Mouse (Mus musculus): Measurements from ENCODE around the gene Trp53i11.

The Trp53i11 gene

DNA sequence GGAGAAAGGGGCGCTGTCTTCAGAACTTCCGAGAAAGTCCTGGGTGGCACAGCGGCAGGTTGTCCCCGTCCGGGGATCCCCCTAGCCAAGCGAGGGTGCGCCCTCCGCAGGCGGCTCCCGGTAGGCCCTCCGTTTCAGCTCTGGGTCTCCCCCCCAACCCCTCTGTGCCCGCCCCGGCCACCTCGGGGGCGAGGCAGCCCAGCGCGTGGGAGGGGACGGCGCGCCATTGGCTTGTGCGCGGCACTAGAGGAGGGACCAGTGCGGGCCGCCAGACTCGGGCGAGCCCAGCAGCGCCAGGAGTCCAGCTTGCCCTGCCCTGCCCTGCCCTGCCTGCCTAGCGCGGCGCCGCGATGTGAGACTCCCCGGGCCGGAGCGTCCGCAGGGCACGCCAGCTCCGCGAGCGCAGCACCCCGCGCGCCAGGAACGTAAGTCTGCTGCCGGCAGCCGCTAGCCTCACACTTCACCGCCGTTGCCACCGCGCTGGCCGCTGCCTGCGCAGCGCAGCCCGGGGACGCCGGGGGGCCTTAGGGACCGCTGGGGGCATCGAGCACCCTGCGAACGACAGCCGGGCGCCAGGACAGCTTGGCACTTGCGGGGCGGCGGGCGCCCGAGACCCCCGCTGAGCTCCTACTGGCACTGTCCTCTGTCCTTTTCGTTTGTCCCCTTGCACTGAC, at the start of gene Trp53i11:
TSS of gene Trp53i11 (plus strand) at position 226 of the 674 bp plus-strand sequence.
- DNase-seq: peak; percentile 92

DNA sequence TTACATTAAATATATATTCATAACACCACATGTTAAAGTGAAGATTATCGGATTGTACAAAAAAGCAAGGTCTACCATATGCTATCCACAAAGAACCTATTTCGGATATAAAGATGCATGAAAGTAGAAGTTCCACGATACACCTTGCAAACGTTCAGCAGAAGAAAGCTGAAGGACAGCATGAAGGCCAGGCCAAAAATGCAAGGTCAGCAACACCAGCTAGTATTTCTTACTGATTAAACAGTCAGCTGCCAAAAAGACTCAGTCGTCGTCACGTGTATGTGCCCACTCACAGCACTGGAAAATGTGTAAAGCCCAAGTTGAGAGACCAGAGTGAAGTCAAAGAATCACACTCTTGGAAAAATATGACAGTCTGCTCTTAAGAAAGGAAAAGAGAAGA, 47.9 kb upstream of the Trp53i11 start:
- DNase-seq: no peak

GRCm38 (mm10) chr2:93141329-93141728, 46.0 kb upstream of the Trp53i11 start:
- DNase-seq: peak; percentile 45

DNA sequence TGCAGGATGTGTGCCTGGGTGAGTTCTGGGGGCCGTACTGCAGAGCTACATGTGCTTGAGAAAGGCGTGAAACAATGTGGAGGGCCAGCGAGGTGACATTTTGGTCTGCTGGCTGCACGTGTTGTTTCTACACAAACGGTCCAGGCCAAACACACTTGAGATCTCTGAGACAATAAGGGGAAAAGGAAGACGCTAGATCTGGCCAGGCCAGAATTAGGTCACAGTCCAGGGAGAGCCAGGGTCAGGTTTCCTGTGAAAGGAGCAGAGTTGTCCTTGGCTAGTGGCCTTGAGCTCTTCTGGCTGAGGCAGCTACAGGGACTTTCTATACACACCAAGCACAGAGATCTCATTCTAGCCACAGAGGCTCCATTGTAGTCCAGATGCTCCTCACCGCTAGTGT, 44.7 kb upstream of the Trp53i11 start:
- DNase-seq: no peak

- no peak for DNase-seq
These were observed 43.2 kb upstream of the Trp53i11 start for GRCm38 (mm10) chr2:93144126-93144525.

GRCm38 (mm10) chr2:93150009-93150408, 37.3 kb upstream of the Trp53i11 start:
- peak; percentile 62 for DNase-seq

GRCm38 (mm10) chr2:93150673-93151450, 36.5 kb upstream of the Trp53i11 start:
- peak; percentile 56 for DNase-seq

GRCm38 (mm10) chr2:93152191-93152601, 35.2 kb upstream of the Trp53i11 start:
- peak; percentile 77 for DNase-seq

DNA sequence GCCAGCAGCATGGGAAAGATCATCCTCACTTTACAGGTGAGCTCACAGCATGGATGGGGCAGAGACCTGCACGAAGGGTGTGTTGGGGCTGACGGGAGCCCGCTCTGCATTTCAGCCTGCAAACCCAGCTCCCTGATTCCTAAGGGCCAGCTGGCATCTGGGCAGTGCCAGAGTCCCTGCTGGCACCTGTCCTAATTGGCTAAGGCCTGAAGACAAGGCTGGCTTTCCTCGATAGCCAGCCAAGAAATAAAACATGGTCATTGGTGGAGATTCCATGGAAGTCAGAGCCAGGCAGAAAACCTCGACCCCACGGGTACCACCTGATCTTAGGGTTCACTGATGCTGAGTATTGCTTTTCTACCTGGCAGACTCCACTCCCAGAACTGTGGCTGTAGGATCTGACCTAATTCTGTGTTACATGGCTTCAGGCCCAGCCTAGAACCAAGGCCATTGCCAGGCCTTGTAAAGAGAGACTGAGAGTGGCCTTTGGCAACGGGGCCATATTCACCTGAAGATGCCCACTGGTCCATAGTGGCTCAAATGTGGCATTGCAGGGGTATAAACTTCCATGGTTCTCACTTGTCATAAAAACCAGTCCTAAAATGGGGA, 34.4 kb upstream of the Trp53i11 start:
- DNase-seq: peak; percentile 97

DNA sequence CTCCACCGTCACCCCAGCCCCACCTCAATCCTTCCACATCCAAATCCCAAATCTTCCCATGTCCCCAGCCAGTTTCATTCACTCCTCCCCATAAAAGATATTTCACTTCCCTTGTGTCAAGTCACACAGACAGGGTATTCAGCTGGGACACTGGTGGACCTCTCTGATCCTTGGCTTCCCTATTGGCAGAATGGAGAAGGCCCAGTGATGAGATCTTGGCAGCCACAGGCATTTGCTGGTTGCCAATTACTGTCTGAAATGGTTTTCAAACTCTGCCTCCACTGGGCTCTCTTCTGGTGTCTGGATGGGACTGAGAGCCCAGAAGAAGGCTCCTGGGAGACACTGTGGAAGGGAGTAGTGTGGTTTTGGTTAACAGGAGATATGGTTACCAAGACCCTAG, 33.5 kb upstream of the Trp53i11 start:
- DNase-seq: no peak

DNA sequence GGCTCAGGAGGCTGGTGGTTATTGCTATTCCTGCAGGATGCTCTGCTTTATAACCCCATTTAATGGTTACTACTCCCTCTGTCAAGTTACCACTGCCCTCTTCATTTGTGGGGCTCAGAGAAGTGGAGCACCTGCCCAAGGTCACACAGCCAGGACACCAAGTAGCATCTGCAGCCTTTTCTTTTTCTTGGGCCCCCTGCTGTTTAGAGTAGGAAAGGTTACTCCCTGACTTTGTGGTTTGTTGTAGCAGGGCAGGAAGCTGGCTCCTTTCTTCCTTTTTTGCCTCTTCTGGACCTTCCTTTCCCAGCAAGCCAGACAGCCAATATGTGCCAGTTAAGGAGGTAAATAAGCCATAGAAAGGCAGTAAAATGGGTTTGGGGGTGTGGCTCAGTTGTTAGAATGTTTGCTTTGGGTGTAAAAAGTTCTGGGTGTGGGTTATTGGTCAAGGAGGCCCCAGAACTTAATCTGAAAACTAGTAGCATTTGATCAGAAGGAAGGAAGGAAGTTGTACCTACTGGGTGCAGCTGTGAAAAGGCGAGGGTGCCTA, 32.8 kb upstream of the Trp53i11 start:
- no peak for DNase-seq

DNA sequence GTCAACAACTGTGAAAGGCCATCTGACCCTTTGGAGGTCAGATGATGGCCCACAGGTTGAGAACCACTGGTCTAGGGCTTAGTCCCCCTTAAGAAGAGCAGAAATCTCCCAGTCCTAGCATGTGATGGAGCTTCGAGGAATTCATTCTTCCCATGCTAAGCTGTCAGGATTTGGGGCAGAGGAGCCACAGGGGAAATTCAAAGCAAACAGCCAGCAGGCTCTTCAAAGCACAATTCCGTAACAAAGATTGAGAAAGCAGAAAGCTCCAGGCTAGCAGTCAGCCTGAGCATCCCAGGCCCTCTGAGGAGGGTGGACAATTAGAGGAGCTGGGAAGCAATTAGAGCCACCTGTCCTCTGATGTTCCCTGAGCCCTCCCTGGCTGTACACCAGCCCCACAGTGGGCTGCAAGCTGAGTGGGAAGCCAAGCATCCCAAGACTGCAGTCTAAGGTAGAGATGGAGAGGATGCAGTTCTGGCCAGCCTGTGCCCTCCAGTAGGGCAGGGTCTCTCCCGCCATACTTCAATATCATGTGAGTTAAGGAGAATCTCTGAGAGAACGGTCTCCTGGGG, 26.8 kb upstream of the Trp53i11 start:
- no peak for DNase-seq

GRCm38 (mm10) chr2:93161914-93162664, 25.3 kb upstream of the Trp53i11 start:
- no peak for DNase-seq

GRCm38 (mm10) chr2:93162791-93163190, 24.6 kb upstream of the Trp53i11 start:
- no peak for DNase-seq

DNA sequence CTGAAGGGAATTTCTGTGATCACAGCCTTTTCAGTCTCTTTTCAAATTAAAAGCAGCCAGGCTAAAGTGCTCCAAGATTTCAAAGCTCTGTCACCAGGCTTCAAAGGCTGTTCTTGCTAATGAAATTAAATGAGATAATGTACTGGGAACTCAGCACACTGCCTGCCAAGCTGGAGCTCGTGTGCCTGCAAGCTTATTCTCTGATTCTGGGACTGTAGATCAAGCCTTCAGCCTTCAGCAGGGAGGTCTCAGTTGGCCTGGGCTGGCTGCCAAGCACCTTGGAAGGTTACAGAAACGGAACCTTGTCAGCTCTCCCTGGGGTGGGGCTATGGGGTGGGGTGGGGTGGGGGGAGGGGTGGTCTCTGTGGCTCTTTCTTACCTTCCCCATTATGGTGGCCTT, 24.0 kb upstream of the Trp53i11 start:
- no peak for DNase-seq

DNA sequence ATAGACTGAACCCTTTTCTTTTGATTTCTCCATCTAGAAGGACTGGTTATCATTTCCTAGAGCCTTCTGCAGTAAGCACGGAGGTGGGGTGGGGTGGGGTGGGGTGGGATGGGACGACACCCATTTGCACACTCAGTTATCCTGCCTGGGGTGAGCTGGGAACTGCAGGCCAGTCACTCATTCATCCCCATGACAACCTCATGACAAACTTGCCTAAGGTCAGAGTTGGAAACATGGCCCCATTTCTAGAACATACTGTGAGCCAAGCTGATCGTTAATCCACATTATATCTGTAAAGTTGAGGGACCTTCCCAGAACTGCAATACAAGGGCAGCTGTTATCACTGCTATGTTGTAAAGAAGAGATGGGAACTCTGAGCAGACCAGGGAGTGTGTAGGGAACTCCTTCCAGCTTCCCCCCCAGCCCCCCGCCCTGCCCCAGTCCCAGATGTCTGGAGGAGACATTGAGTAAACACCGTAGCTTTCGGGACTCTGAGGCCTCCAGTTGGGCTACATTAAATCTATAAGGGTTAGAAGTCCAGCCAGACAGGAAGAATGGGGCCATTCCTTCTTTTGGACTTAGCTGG, 23.5 kb upstream of the Trp53i11 start:
- DNase-seq: no peak

- DNase-seq: no peak
These were observed 21.1 kb upstream of the Trp53i11 start for GRCm38 (mm10) chr2:93166295-93166694.

GRCm38 (mm10) chr2:93166734-93167406, 20.5 kb upstream of the Trp53i11 start:
- DNase-seq: no peak

- DNase-seq: no peak
These were observed 17.0 kb upstream of the Trp53i11 start for GRCm38 (mm10) chr2:93170156-93170844.

DNA sequence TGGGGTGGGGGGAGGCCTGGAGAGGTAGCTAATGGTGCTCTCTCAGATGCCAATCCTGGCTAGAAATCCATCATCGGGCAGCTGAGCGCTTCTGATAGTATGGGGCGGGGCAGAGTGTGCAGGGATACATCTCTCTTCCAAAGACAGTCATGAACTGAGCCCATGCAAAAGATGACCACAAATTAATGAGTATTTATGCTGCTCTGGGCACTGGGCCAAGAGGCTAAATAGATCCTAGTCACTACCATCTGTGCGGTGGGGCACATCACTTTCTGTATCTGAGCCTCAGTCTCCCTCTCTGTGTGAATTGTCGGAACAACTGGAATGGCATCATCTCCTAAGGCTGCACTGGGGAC, 16.5 kb upstream of the Trp53i11 start:
- DNase-seq: peak; percentile 48

GRCm38 (mm10) chr2:93171929-93172328, 15.4 kb upstream of the Trp53i11 start:
- no peak for DNase-seq

Data from cerebellum, adult 9-11 months (tissue).